Mouse (Mus musculus): ENCODE data around the gene Fmnl3. TPM values are rescaled to one million over a fixed set of nuclear protein-coding genes. Genes with fewer than 3 reads are reported as not detected.
A peak's percentile ranks its signal among the peaks of the same experiment; 100 is the strongest.

Gene Fmnl3
- polyA plus RNA-seq, 1 experiment from 2014 or later, result 16.6 TPM

DNA sequence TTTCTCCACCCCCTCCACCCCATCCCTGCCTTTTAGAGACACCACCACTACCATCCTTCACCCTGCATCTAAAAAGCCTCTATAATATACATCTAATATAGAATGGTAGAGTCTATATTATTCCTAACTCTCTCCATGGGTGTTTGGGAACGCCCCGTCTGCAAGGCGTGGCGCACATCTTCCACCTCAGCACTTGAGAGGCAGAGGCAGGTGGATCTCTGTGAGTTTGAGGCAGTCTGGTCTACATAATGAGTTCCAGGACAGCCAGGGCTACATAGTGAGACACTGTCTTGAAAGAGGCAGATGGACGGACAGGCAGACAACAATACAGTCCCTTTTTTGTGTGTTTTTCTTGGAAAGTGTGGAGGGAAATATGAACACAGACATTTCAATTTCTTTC is 4.8 kb upstream of the Fmnl3 start:
- H3K4me1 ChIP-seq (ENCODE audit: control insufficient read depth, insufficient read depth, low read length), result no peaks in the 10 kb centered on the region
- peaks cover 5% of the 10 kb centered on the region; the same call in 1 of the 2 replicates for H3K9me3 ChIP-seq (replicated peaks; ENCODE audit: control insufficient read depth, low read length)
- no peak overlapping the region for H3K4me2 ChIP-seq (ENCODE audit: low read depth, low read length)
- H3K9ac ChIP-seq (ENCODE audit: low read length), result no peak overlapping the region
- H3K27me3 ChIP-seq (ENCODE audit: control insufficient read depth, insufficient read depth, low read length), result peaks cover 3% of the 10 kb centered on the region; the same call in 1 of the 2 replicates
- WGBS, result 97% methylated on average over 5 of the region's 5 CpGs
- H3K4me3 ChIP-seq (replicated peaks; ENCODE audit: low read length), result no peak overlapping the region
- no peak for ATAC-seq (ENCODE audit: insufficient read depth, low FRiP score)
- no peaks in the 10 kb centered on the region for H3K36me3 ChIP-seq (ENCODE audit: control insufficient read depth, insufficient read depth, low read length)
- H3K27ac ChIP-seq (ENCODE audit: low read length), result no peak overlapping the region

DNA sequence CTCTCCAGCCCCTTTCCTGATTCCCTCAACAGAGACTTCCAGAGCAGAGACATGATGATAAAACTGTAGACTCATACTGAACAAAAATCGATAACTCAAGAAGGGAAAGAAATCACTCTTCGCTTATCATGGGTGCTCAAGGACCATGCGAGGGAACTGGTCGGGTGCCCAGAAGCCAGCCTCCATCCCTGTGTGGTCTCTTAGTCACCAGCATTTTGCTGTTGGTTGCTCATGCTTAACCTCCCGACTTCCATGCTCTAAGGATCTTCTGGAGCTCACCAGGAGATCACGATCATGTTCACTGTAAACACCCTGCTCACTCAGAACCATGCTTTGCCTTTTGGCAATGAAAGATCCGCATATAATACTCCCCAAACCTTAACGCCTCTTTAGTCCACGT is 2.5 kb upstream of the Fmnl3 start:
- WGBS, result 66% methylated on average over 9 of the region's 9 CpGs
- H3K36me3 ChIP-seq (ENCODE audit: control insufficient read depth, insufficient read depth, low read length), result no peaks in the 10 kb centered on the region

DNA sequence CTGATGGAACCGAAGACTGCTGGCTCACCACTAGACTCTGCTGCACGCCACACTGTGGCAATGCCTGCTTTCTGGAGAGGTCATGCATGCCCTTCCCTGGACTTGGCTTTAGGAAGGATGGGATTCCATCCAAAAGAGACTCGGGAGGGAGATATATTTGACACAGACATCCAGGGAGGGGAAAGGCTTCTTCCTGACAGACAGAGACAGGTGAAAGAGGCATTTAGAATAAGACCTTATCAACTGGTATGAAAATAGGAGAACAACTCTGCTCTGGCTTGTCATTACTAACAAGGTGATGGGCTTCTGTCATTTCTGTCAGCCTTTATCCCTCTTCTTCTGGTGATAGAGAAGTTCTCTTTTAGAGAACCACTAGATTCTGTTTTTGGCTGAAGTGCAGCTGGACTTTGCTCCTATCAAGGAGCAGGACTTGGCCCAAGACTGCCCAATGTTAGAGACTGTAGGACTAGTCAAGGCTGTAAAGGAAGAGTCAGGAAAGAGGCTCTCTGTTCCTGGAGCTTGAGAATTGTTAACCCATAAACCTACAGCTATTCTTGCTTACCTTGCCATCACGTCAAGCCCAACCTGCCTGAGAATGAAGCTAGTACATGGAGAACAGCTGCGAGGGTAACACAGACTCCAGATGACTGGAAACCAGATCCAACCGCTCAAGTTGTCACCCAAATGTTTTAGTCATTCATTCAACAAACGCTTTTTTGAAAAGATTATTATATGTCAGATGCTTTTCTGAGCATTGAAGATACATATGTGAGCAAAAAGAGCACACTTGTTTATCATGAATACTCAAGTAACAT is 1.5 kb upstream of the Fmnl3 start:
- no peaks in the 10 kb centered on the region for H3K9me3 ChIP-seq (replicated peaks; ENCODE audit: control insufficient read depth, low read length)
- ATAC-seq (ENCODE audit: insufficient read depth, low FRiP score), result no peak
- H3K27ac ChIP-seq (ENCODE audit: low read length), result no peak overlapping the region
- peaks cover 15% of the 10 kb centered on the region for H3K4me1 ChIP-seq (ENCODE audit: control insufficient read depth, insufficient read depth, low read length)
- no peak overlapping the region for H3K4me3 ChIP-seq (replicated peaks; ENCODE audit: low read length)
- peaks cover 3% of the 10 kb centered on the region; the same call in 1 of the 2 replicates for H3K27me3 ChIP-seq (ENCODE audit: control insufficient read depth, insufficient read depth, low read length)
- WGBS, result 86% methylated on average over 7 of the region's 7 CpGs
- H3K9ac ChIP-seq (ENCODE audit: low read length), result no peak overlapping the region
- H3K4me2 ChIP-seq (ENCODE audit: low read depth, low read length), result no peak overlapping the region
- no peaks in the 10 kb centered on the region for H3K36me3 ChIP-seq (ENCODE audit: control insufficient read depth, insufficient read depth, low read length)

More for the DNA sequence above, 2.5 kb upstream of the Fmnl3 start:
- peaks cover 15% of the 10 kb centered on the region for H3K4me1 ChIP-seq (ENCODE audit: control insufficient read depth, insufficient read depth, low read length)
- H3K27me3 ChIP-seq (ENCODE audit: control insufficient read depth, insufficient read depth, low read length), result peaks cover 3% of the 10 kb centered on the region; the same call in 1 of the 2 replicates
- no peak overlapping the region for H3K9ac ChIP-seq (ENCODE audit: low read length)
- H3K4me2 ChIP-seq (ENCODE audit: low read depth, low read length), result no peak overlapping the region
- H3K4me3 ChIP-seq (replicated peaks; ENCODE audit: low read length), result no peak overlapping the region
- no peaks in the 10 kb centered on the region for H3K9me3 ChIP-seq (replicated peaks; ENCODE audit: control insufficient read depth, low read length)
- no peak for ATAC-seq (ENCODE audit: insufficient read depth, low FRiP score)
- H3K27ac ChIP-seq (ENCODE audit: low read length), result no peak overlapping the region

DNA sequence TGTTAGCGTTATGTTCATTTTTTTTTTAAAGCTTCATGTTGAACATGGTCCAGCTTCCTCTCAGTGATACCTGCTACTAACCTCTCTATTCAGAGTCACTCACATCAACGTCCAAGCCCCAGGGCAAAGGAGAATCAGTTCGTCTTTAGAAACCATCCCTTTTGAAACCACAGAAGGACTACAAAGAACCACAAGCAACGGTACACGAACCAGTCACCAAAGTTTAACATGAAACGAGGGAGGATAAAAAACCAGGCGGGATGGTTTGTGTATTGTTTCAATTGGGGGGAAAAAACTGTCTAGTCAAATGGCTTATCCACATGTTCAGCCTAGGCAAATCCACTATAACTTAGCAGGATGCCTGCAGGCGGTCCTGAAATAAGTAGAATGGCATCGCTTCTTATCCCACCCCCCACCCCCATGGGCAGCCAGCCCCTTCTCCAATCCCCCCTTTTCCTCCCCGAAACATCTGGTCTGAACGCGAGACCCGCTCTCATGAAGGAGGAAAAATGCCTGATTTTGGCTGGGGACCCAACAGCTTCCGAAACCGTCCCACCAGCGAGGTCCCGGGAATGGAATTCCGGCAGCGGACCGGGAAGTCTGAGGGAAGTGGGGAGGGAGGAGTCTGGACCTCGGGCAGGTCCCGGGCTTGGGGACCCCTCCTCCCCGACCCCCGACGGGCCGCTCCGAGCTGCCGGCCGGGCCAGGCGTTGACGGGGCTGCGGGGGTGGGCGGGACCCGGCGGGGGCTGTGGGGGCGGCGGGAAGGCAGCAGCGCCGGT is 701 bp downstream of the Fmnl3 start:
- H3K4me3 ChIP-seq (replicated peaks; ENCODE audit: low read length), result peak overlapping the region; percentile 84
- peak overlapping the region; percentile 78 for H3K4me2 ChIP-seq (ENCODE audit: low read depth, low read length)
- peak overlapping the region; percentile 91 for H3K9ac ChIP-seq (ENCODE audit: low read length)
- H3K9me3 ChIP-seq (replicated peaks; ENCODE audit: control insufficient read depth, low read length), result no peaks in the 10 kb centered on the region
- WGBS, result 2% methylated on average over 26 of the region's 39 CpGs
- peaks cover 3% of the 10 kb centered on the region; the same call in 1 of the 2 replicates for H3K27me3 ChIP-seq (ENCODE audit: control insufficient read depth, insufficient read depth, low read length)
- no peak; the same call in 1 of the 2 replicates for ATAC-seq (ENCODE audit: insufficient read depth, low FRiP score)
- peaks cover 15% of the 10 kb centered on the region for H3K4me1 ChIP-seq (ENCODE audit: control insufficient read depth, insufficient read depth, low read length)
- H3K36me3 ChIP-seq (ENCODE audit: control insufficient read depth, insufficient read depth, low read length), result no peaks in the 10 kb centered on the region
- peak overlapping the region; percentile 92 for H3K27ac ChIP-seq (ENCODE audit: low read length)

DNA sequence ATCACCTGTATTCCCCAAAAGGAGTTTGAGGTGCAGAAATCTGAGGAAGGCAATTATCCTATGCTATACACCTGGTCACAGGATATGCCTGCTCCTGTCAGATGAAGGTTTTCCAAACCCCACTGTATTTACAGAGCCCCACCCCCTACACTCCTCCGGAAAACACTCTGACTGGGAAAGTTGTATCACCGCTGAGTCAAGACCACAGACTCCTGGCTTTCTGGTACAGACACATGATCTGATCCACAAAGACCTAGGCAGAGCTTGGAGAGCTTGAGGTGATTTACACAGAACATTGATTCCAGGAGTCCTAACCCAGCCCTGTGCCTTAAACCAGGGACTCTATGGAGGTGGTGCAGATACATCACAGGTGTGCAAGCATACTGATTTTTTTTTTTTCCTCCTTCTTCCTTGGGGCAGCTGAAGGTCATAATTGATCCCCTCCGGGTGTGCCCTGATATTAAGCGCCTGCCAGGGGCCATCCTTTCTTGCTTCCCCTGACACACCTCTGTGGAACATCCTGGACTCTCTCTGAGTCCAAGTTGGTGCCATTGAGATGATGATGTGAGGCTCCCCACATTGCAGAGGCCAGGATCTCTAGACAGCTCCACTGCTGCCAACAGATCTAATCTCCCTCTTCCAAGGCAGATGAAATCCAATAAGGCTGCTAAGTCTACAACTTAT is 1.6 kb downstream of the Fmnl3 start:
- H3K9me3 ChIP-seq (replicated peaks; ENCODE audit: control insufficient read depth, low read length), result no peaks in the 10 kb centered on the region
- ATAC-seq (ENCODE audit: insufficient read depth, low FRiP score), result no peak
- peaks cover 3% of the 10 kb centered on the region; the same call in 1 of the 2 replicates for H3K27me3 ChIP-seq (ENCODE audit: control insufficient read depth, insufficient read depth, low read length)
- no peaks in the 10 kb centered on the region for H3K36me3 ChIP-seq (ENCODE audit: control insufficient read depth, insufficient read depth, low read length)
- 27% methylated on average over 4 of the region's 4 CpGs for WGBS
- peak overlapping the region; percentile 55 for H3K9ac ChIP-seq (ENCODE audit: low read length)
- H3K4me3 ChIP-seq (replicated peaks; ENCODE audit: low read length), result peak overlapping the region; percentile 84
- no peak overlapping the region for H3K27ac ChIP-seq (ENCODE audit: low read length)
- peak overlapping the region; percentile 78 for H3K4me2 ChIP-seq (ENCODE audit: low read depth, low read length)
- H3K4me1 ChIP-seq (ENCODE audit: control insufficient read depth, insufficient read depth, low read length), result peaks cover 15% of the 10 kb centered on the region

DNA sequence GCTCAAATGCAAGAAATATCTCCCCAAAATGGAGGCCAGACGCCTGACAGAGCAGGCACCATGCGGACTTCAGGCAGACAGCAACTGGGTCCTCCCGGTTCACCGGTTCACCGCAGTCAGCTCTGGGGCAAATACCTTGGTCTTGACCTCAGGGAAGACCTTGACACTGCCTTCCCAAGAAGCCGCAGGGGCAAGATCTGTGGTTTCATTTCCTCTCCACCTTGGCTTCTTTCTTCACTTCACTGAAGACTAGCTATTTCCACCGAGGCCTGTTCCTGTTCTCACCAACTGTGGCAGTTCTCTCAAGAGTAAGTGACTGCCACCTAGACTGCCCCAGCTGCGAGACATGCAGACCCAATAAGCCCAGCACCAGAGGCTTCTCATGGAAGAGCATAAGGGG is 5.4 kb downstream of the Fmnl3 start:
- WGBS, result 67% methylated on average over 8 of the region's 8 CpGs
- H3K9me3 ChIP-seq (replicated peaks; ENCODE audit: control insufficient read depth, low read length), result no peaks in the 10 kb centered on the region
- H3K27me3 ChIP-seq (ENCODE audit: control insufficient read depth, insufficient read depth, low read length), result no peaks in the 10 kb centered on the region
- no peak overlapping the region for H3K4me3 ChIP-seq (replicated peaks; ENCODE audit: low read length)
- no peak overlapping the region for H3K9ac ChIP-seq (ENCODE audit: low read length)
- H3K4me1 ChIP-seq (ENCODE audit: control insufficient read depth, insufficient read depth, low read length), result peaks cover 15% of the 10 kb centered on the region
- ATAC-seq (ENCODE audit: insufficient read depth, low FRiP score), result no peak
- no peak overlapping the region for H3K27ac ChIP-seq (ENCODE audit: low read length)
- H3K4me2 ChIP-seq (ENCODE audit: low read depth, low read length), result no peak overlapping the region
- H3K36me3 ChIP-seq (ENCODE audit: control insufficient read depth, insufficient read depth, low read length), result no peaks in the 10 kb centered on the region

DNA sequence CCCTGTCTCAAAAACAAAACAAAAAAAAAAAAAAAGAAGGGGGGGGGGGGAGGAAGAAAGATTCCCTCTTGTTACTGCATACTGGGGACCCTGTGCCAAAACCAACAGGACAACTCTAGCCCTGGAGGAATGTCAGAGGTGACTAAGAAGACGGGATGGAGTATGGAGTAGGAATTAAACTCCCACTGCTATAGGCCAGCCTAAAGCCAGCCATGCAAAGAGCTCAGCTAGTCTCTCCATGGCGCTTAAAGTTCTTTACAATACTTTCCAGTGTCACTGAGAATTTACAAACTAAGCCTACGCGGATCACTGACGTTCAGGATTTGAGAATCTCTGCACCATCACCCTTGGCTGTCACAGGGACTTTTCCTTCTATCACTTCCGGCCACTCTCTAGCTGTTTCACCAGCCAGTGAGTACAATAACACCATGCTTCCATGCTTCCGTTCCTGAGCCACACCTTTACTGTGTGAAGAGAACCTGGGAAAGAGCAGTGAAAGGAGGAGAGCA is 6.2 kb downstream of the Fmnl3 start:
- Histone ChIP-seq H3K4me1 (ENCODE audit: control insufficient read depth, insufficient read depth, low read length) (peaks cover 10% of the 10 kb centered on the region), H3K27ac (ENCODE audit: low read length) (no peak overlapping the region), H3K27me3 (ENCODE audit: control insufficient read depth, insufficient read depth, low read length) (no peaks in the 10 kb centered on the region), H3K4me2 (ENCODE audit: low read depth, low read length) (no peak overlapping the region), H3K9ac (ENCODE audit: low read length) (no peak overlapping the region), H3K36me3 (ENCODE audit: control insufficient read depth, insufficient read depth, low read length) (no peaks in the 10 kb centered on the region), H3K9me3 (replicated peaks; ENCODE audit: control insufficient read depth, low read length) (no peaks in the 10 kb centered on the region), H3K4me3 (replicated peaks; ENCODE audit: low read length) (no peak overlapping the region)
- no peak for ATAC-seq (ENCODE audit: insufficient read depth, low FRiP score)
- WGBS, result 68% methylated on average over 7 of the region's 7 CpGs

DNA sequence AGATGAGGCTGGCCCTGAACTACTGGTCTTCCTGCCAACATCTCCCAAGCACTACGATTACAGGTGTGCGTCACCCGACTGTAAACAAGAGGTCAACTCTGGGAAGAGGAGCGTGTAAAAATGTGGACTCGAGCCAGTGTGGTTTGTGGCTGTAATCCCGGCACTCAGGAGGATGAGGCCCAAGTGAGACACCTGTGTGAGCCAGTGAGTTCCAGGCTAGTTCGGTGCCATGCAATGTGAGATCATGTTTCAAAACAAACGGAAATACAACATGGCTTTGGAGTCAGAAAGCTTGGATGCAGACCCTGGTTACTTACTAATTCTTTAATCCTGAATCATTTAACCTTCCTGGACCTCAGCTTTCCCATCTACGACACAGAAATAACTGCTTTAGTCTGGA is 11.3 kb downstream of the Fmnl3 start:
- no peak for ATAC-seq (ENCODE audit: insufficient read depth, low FRiP score)
- Histone ChIP-seq H3K4me3 (replicated peaks; ENCODE audit: low read length) (no peak overlapping the region), H3K9me3 (replicated peaks; ENCODE audit: control insufficient read depth, low read length) (no peaks in the 10 kb centered on the region), H3K9ac (ENCODE audit: low read length) (no peak overlapping the region), H3K27ac (ENCODE audit: low read length) (no peak overlapping the region), H3K36me3 (ENCODE audit: control insufficient read depth, insufficient read depth, low read length) (no peaks in the 10 kb centered on the region), H3K27me3 (ENCODE audit: control insufficient read depth, insufficient read depth, low read length) (no peaks in the 10 kb centered on the region), H3K4me2 (ENCODE audit: low read depth, low read length) (no peak overlapping the region), H3K4me1 (ENCODE audit: control insufficient read depth, insufficient read depth, low read length) (peaks cover 5% of the 10 kb centered on the region; the same call in 1 of the 2 replicates)
- WGBS, result 73% methylated on average over 9 of the region's 9 CpGs
